In genomic region chr1:156033921-156034320, GRCm38 (mm10) we compare ENCODE assay signal across 18 mouse cellular contexts. TPM values are rescaled to one million over a fixed set of nuclear protein-coding genes. Genes with fewer than 3 reads are reported as not detected.
A peak's percentile ranks its signal among the peaks of the same experiment; 100 is the strongest.
DNase-seq lines count a peak whose midpoint lies in the region; ATAC-seq lines count a peak whose summit lies in the region.
"Had no signal": no experiment of that assay in that cellular context is flagged by ENCODE, and none has a peak within 500 bp of the region (broad histone marks: within the 10 kb centered on the region; RNA-seq: fewer than 3 reads in every experiment).

No protein-coding gene starts in this region.

- no peak overlapping the region for H3K9ac ChIP-seq in heart, embryonic 13.5 days
- no peak overlapping the region for H3K9ac ChIP-seq in midbrain, embryonic 14.5 days (replicated peaks; ENCODE audit: low read length)
- H3K9ac ChIP-seq: forebrain, postnatal 0 days had no signal

- no peaks in the 10 kb centered on the region for H3K27me3 ChIP-seq in heart, embryonic 13.5 days (replicated peaks)
- H3K27me3 ChIP-seq in midbrain, embryonic 10.5 days (ENCODE audit: low read depth, poor library complexity, severe bottlenecking) = no peaks in the 10 kb centered on the region
- no peaks in the 10 kb centered on the region for H3K27me3 ChIP-seq in midbrain, embryonic 14.5 days (ENCODE audit: control insufficient read depth, insufficient read depth, low read length)
- no peaks in the 10 kb centered on the region for H3K27me3 ChIP-seq in limb, embryonic 10.5 days (ENCODE audit: low read depth, poor library complexity, severe bottlenecking)
- H3K27me3 ChIP-seq: embryonic facial prominence, embryonic 13.5 days; heart, embryonic 15.5 days; midbrain, embryonic 15.5 days had no signal

- peak overlapping the region; percentile 75; the same call in 1 of the 2 replicates for H3K4me2 ChIP-seq in heart, embryonic 13.5 days
- no peak overlapping the region for H3K4me2 ChIP-seq in midbrain, embryonic 14.5 days (ENCODE audit: low read length)

- H3K36me3 ChIP-seq in heart, embryonic 13.5 days = peaks cover 50% of the 10 kb centered on the region
- H3K36me3 ChIP-seq in midbrain, embryonic 10.5 days = peaks cover 52% of the 10 kb centered on the region
- peaks cover 46% of the 10 kb centered on the region for H3K36me3 ChIP-seq in midbrain, embryonic 14.5 days (ENCODE audit: control insufficient read depth, insufficient read depth, low read length)
- peaks cover 51% of the 10 kb centered on the region for H3K36me3 ChIP-seq in limb, embryonic 10.5 days

- no peaks in the 10 kb centered on the region for H3K9me3 ChIP-seq in heart, embryonic 13.5 days
- no peaks in the 10 kb centered on the region for H3K9me3 ChIP-seq in midbrain, embryonic 10.5 days (replicated peaks)
- H3K9me3 ChIP-seq in midbrain, embryonic 14.5 days (ENCODE audit: control insufficient read depth, low read length) = no peaks in the 10 kb centered on the region
- H3K9me3 ChIP-seq in limb, embryonic 10.5 days (replicated peaks) = no peaks in the 10 kb centered on the region
- H3K9me3 ChIP-seq: embryonic facial prominence, embryonic 13.5 days; heart, embryonic 15.5 days; hindbrain, embryonic 10.5 days; midbrain, embryonic 15.5 days had no signal

- WGBS in heart, embryonic 13.5 days = 97% methylated on average over 7 of the region's 7 CpGs
- 95% methylated on average over 7 of the region's 7 CpGs for WGBS in midbrain, embryonic 10.5 days
- WGBS in midbrain, embryonic 14.5 days = 96% methylated on average over 7 of the region's 7 CpGs
- WGBS in limb, embryonic 10.5 days = 96% methylated on average over 7 of the region's 7 CpGs

- H3K27ac ChIP-seq in heart, embryonic 13.5 days (replicated peaks) = no peak overlapping the region
- no peak overlapping the region for H3K27ac ChIP-seq in midbrain, embryonic 10.5 days (replicated peaks)
- no peak overlapping the region for H3K27ac ChIP-seq in midbrain, embryonic 14.5 days (replicated peaks; ENCODE audit: low read depth, low read length)
- H3K27ac ChIP-seq in limb, embryonic 10.5 days = no peak overlapping the region
- H3K27ac ChIP-seq: hindbrain, postnatal 0 days; midbrain, embryonic 15.5 days had no signal

- peaks cover 22% of the 10 kb centered on the region for H3K4me1 ChIP-seq in heart, embryonic 13.5 days
- H3K4me1 ChIP-seq in midbrain, embryonic 10.5 days = peaks cover 23% of the 10 kb centered on the region
- peaks cover 7% of the 10 kb centered on the region for H3K4me1 ChIP-seq in midbrain, embryonic 14.5 days (ENCODE audit: control insufficient read depth, insufficient read depth, low read length)
- peaks cover 14% of the 10 kb centered on the region for H3K4me1 ChIP-seq in limb, embryonic 10.5 days

- no peak for ATAC-seq in heart, embryonic 13.5 days (ENCODE audit: extremely low read depth, insufficient number of reproducible peaks, low FRiP score, low TSS enrichment)
- ATAC-seq in midbrain, embryonic 14.5 days (ENCODE audit: low FRiP score, low TSS enrichment) = no peak
- no peak for ATAC-seq in megakaryocyte progenitor cell, adult 5-6 weeks (replicated peaks; ENCODE audit: poor library complexity)
- ATAC-seq: forebrain, postnatal 0 days; hindbrain, postnatal 0 days; intestine, postnatal 0 days; midbrain, embryonic 15.5 days had no signal

- no peak overlapping the region for H3K4me3 ChIP-seq in heart, embryonic 13.5 days
- H3K4me3 ChIP-seq in midbrain, embryonic 10.5 days = peak overlapping the region; percentile 59; the same call in 1 of the 2 replicates
- no peak overlapping the region for H3K4me3 ChIP-seq in midbrain, embryonic 14.5 days (replicated peaks; ENCODE audit: low read depth, low read length)
- H3K4me3 ChIP-seq in limb, embryonic 10.5 days = 0 out of 2 replicates have a peak overlapping the region, but pooled peaks have one; percentile 73

- DNase-seq in heart, adult 18-20 months = no peak
- no peak for DNase-seq in midbrain, embryonic 10.5 days (ENCODE audit: low spot score)
- no peak for DNase-seq in midbrain, embryonic 14.5 days
- DNase-seq in limb, embryonic 10.5 days (ENCODE audit: low spot score) = no peak
- DNase-seq in embryo, embryonic 10 days (ENCODE audit: low spot score) = no peak
- DNase-seq: adrenal gland, adult 2 months; forebrain, postnatal 0 days; right cerebral cortex, postnatal 14 days; spleen, adult 18-20 months; thymus, adult 18-20 months had no signal

RNA-seq across cellular contexts. Expression of gene Tor1aip2, which starts 1.3 kb away (rescaled TPM):
- polyA plus RNA-seq in heart, embryonic 13.5 days (2015; fragmentation: Nextera tagmentation; extraction: Ambion mirVana) = 76.6 and 81.5 TPM in 2 replicates
- 10 to 100 TPM; 39.4 to 42.6 TPM for total RNA-seq in heart, adult 18-20 months (2021)
- polyA plus RNA-seq in midbrain, embryonic 10.5 days (2016; fragmentation: Nextera tagmentation; extraction: Ambion mirVana) = 104 and 107 TPM in 2 replicates
- 64.8 and 78.1 TPM in 2 replicates for polyA plus RNA-seq in midbrain, embryonic 14.5 days (2014; fragmentation: Nextera tagmentation; extraction: Ambion mirVana)
- 114 and 116 TPM in 2 replicates for polyA plus RNA-seq in limb, embryonic 10.5 days (2016; fragmentation: Nextera tagmentation; extraction: Ambion mirVana)
- total RNA-seq in megakaryocyte progenitor cell, adult 5-6 weeks (2015) = 93.0 and 109 TPM in 2 replicates
- total RNA-seq in megakaryocyte progenitor cell, adult 5-6 weeks (2017) = 50.1 and 50.6 TPM in 2 replicates

RNA-seq across cellular contexts. Expression of gene Tor1aip1, which starts 2.4 kb away (rescaled TPM):
- polyA plus RNA-seq in heart, embryonic 13.5 days (2015; fragmentation: Nextera tagmentation; extraction: Ambion mirVana) = 28.4 and 32.0 TPM in 2 replicates
- total RNA-seq in heart, adult 18-20 months (2021) = 10 to 100 TPM; 87.1 to 94.0 TPM
- polyA plus RNA-seq in midbrain, embryonic 10.5 days (2016; fragmentation: Nextera tagmentation; extraction: Ambion mirVana) = 41.3 and 41.5 TPM in 2 replicates
- polyA plus RNA-seq in midbrain, embryonic 14.5 days (2014; fragmentation: Nextera tagmentation; extraction: Ambion mirVana) = 19.0 and 21.5 TPM in 2 replicates
- polyA plus RNA-seq in limb, embryonic 10.5 days (2016; fragmentation: Nextera tagmentation; extraction: Ambion mirVana) = 39.1 and 43.0 TPM in 2 replicates
- 76.6 and 80.7 TPM in 2 replicates for total RNA-seq in megakaryocyte progenitor cell, adult 5-6 weeks (2015)
- total RNA-seq in megakaryocyte progenitor cell, adult 5-6 weeks (2017) = 31.5 and 40.1 TPM in 2 replicates

Comparison
In these comparisons a context has a peak if more than half of its experiments do, and no peak if none do; other contexts are left out.
1. H3K4me3 ChIP-seq: peak in midbrain, embryonic 10.5 days (single experiment) and limb, embryonic 10.5 days (single experiment); none in heart, embryonic 13.5 days (single experiment) and midbrain, embryonic 14.5 days (single experiment).